Mouse (Mus musculus) 3134 (cell line): ENCODE data around the gene Lix1l.
A peak's percentile ranks its signal among the peaks of the same experiment; 100 is the strongest.

Source experiments
- DNase-seq: peaks from one replicate; pipeline ENCODE4 v3.0.0-alpha.2; 2011; ENCODE audit warnings: low spot score; ENCODE audit not compliant: insufficient read length; ENCODE audit errors: extremely low read depth

The Lix1l gene

GRCm38 (mm10) chr3:96600639-96601250, at the start of gene Lix1l:
Lix1l (plus strand) TSS chr3:96601149.
- peak; percentile 98 for DNase-seq

GRCm38 (mm10) chr3:96551203-96551602, 49.7 kb upstream of the Lix1l start:
- DNase-seq: no peak

- no peak for DNase-seq
Observed at GRCm38 (mm10) chr3:96551890-96552289, 49.1 kb upstream of the Lix1l start.

- no peak for DNase-seq
Observed at GRCm38 (mm10) chr3:96553601-96554000, 47.3 kb upstream of the Lix1l start.

GRCm38 (mm10) chr3:96554251-96554650, 46.7 kb upstream of the Lix1l start:
- no peak for DNase-seq

GRCm38 (mm10) chr3:96555041-96555596, 45.8 kb upstream of the Lix1l start:
- peak; percentile 56 for DNase-seq

- DNase-seq: no peak
Observed at GRCm38 (mm10) chr3:96555999-96556614, 44.8 kb upstream of the Lix1l start.

GRCm38 (mm10) chr3:96556651-96557635, 44.0 kb upstream of the Lix1l start:
- DNase-seq: no peak

- DNase-seq: peak; percentile 97
Observed at GRCm38 (mm10) chr3:96557694-96558093, 43.3 kb upstream of the Lix1l start, which contains the start of gene Txnip. Txnip (plus strand) TSS chr3:96557957.

GRCm38 (mm10) chr3:96558159-96558558, 42.8 kb upstream of the Lix1l start:
- peak; percentile 49 for DNase-seq

- no peak for DNase-seq
Observed at GRCm38 (mm10) chr3:96558668-96559196, 42.2 kb upstream of the Lix1l start.

- no peak for DNase-seq
Observed at GRCm38 (mm10) chr3:96559398-96559910, 41.5 kb upstream of the Lix1l start.

- DNase-seq: no peak
Observed at GRCm38 (mm10) chr3:96559911-96560850, 40.8 kb upstream of the Lix1l start.

- DNase-seq: no peak
Observed at GRCm38 (mm10) chr3:96560881-96561668, 39.9 kb upstream of the Lix1l start.

GRCm38 (mm10) chr3:96561946-96562681, 38.8 kb upstream of the Lix1l start:
- DNase-seq: no peak

- DNase-seq: no peak
Observed at GRCm38 (mm10) chr3:96563267-96563666, 37.7 kb upstream of the Lix1l start.

GRCm38 (mm10) chr3:96563911-96564632, 36.9 kb upstream of the Lix1l start:
- DNase-seq: no peak
